ENCODE assay signal across 11 mouse cellular contexts in genomic region chr6:94169581-94170194, GRCm38 (mm10).
DNase-seq lines count a peak whose midpoint lies in the region; ATAC-seq and TF ChIP-seq lines count a peak whose summit lies in the region.
"Had no signal": no experiment of that assay in that cellular context is flagged by ENCODE, and none has a peak within 500 bp of the region (broad histone marks: within the 10 kb centered on the region; RNA-seq: fewer than 3 reads in every experiment).

No protein-coding gene starts in this region.

- peak; percentile 38 for TF ChIP-seq CTCF in ES-Bruce4 (IDR thresholded peaks at IDR 0.05; ENCODE audit: low read depth, low read length)
- peak; percentile 45 for TF ChIP-seq CTCF in kidney, postnatal 0 days (IDR thresholded peaks at IDR 0.05; ENCODE audit: low read depth)

- no peak for ATAC-seq in heart, embryonic 11.5 days (replicated peaks; ENCODE audit: insufficient number of reproducible peaks, low FRiP score, low TSS enrichment)
- no peak for ATAC-seq in kidney, postnatal 0 days (replicated peaks; ENCODE audit: low FRiP score, low read depth)
- ATAC-seq in inflammation-experienced regulatory T-cells, adult 6 months = no peak

- WGBS in heart, embryonic 11.5 days (ENCODE audit: insufficient replicate concordance) = 64% methylated on average over 9 of the region's 9 CpGs
- WGBS in kidney, postnatal 0 days = 72% methylated on average over 9 of the region's 9 CpGs

- H3K4me1 ChIP-seq in heart, embryonic 11.5 days (ENCODE audit: control insufficient read depth, insufficient read depth, low read length) = peaks cover 31% of the 10 kb centered on the region
- no peaks in the 10 kb centered on the region for H3K4me1 ChIP-seq in ES-Bruce4 (ENCODE audit: control insufficient read depth, insufficient read depth, low read length)
- peaks cover under 1% of the 10 kb centered on the region; the same call in 1 of the 2 replicates for H3K4me1 ChIP-seq in kidney, postnatal 0 days (replicated peaks; ENCODE audit: insufficient read depth, low read length)

- H3K27me3 ChIP-seq in heart, embryonic 11.5 days (ENCODE audit: control insufficient read depth, insufficient read depth, low read length) = no peaks in the 10 kb centered on the region
- H3K27me3 ChIP-seq in ES-Bruce4 (ENCODE audit: control insufficient read depth, insufficient read depth, low read length, poor library complexity, severe bottlenecking) = no peaks in the 10 kb centered on the region
- no peaks in the 10 kb centered on the region for H3K27me3 ChIP-seq in kidney, postnatal 0 days (ENCODE audit: insufficient read depth, low read length)
- H3K27me3 ChIP-seq: CH12.LX; liver, embryonic 15.5 days had no signal

- H3K9ac ChIP-seq in heart, embryonic 11.5 days (ENCODE audit: low read depth, low read length) = no peak overlapping the region
- H3K9ac ChIP-seq in ES-Bruce4 (ENCODE audit: low read depth, poor library complexity, severe bottlenecking) = no peak overlapping the region
- H3K9ac ChIP-seq in kidney, postnatal 0 days (ENCODE audit: low read depth, low read length) = no peak overlapping the region
- H3K9ac ChIP-seq: liver, embryonic 15.5 days had no signal

- no peak overlapping the region for H3K4me3 ChIP-seq in heart, embryonic 11.5 days (ENCODE audit: low read depth, low read length)
- no peak overlapping the region for H3K4me3 ChIP-seq in ES-Bruce4 (ENCODE audit: low read depth, low read length)
- H3K4me3 ChIP-seq in kidney, postnatal 0 days (replicated peaks; ENCODE audit: low read depth, low read length) = no peak overlapping the region
- H3K4me3 ChIP-seq: erythroblast, embryonic 14.5 days; liver, embryonic 15.5 days had no signal

- H3K4me2 ChIP-seq in heart, embryonic 11.5 days = no peak overlapping the region
- no peak overlapping the region for H3K4me2 ChIP-seq in kidney, postnatal 0 days (ENCODE audit: low read length)
- H3K4me2 ChIP-seq: liver, embryonic 15.5 days had no signal

- no peak for DNase-seq in heart, adult 8-10 months (ENCODE audit: low spot score)
- DNase-seq in R1 (ENCODE audit: low read depth, low spot score) = peak; percentile 65
- no peak for DNase-seq in kidney, postnatal 0 days (ENCODE audit: low spot score)
- no peak for DNase-seq in testis, postnatal 10 days (ENCODE audit: low spot score)
- DNase-seq: right cerebral cortex, postnatal 25 days had no signal

- peak overlapping the region; percentile 37; the same call in 1 of the 2 replicates for H3K27ac ChIP-seq in heart, embryonic 11.5 days (ENCODE audit: low read depth, low read length)
- H3K27ac ChIP-seq in ES-Bruce4 (ENCODE audit: insufficient read depth, low read length) = peak overlapping the region; percentile 29; the same call in 1 of the 2 replicates
- H3K27ac ChIP-seq in kidney, postnatal 0 days = no peak overlapping the region
- H3K27ac ChIP-seq: liver, embryonic 15.5 days had no signal

- no peaks in the 10 kb centered on the region for H3K9me3 ChIP-seq in heart, embryonic 11.5 days (replicated peaks; ENCODE audit: control insufficient read depth, low read length)
- no peaks in the 10 kb centered on the region for H3K9me3 ChIP-seq in ES-Bruce4 (replicated peaks; ENCODE audit: control insufficient read depth, insufficient read depth, low read length, poor library complexity, severe bottlenecking)
- H3K9me3 ChIP-seq in kidney, postnatal 0 days (replicated peaks; ENCODE audit: low read length) = no peaks in the 10 kb centered on the region
- H3K9me3 ChIP-seq: liver, embryonic 15.5 days had no signal

- peak; percentile 63; the same call in 1 of the 2 replicates for TF ChIP-seq EP300 in ES-Bruce4 (IDR thresholded peaks at IDR 0.05; ENCODE audit: insufficient read depth, low read depth, low read length)

- no peaks in the 10 kb centered on the region for H3K36me3 ChIP-seq in heart, embryonic 11.5 days (ENCODE audit: control insufficient read depth, insufficient read depth, low read length)
- H3K36me3 ChIP-seq in ES-Bruce4 (ENCODE audit: control insufficient read depth, insufficient read depth, low read length, poor library complexity, severe bottlenecking) = no peaks in the 10 kb centered on the region
- no peaks in the 10 kb centered on the region for H3K36me3 ChIP-seq in kidney, postnatal 0 days (ENCODE audit: insufficient read depth, low read length)
- H3K36me3 ChIP-seq: liver, embryonic 15.5 days had no signal

- no peak for TF ChIP-seq POLR2A in ES-Bruce4 (IDR thresholded peaks at IDR 0.05; ENCODE audit: insufficient read depth, low read length)
